In genomic region chr3:141931372-141932092, GRCm38 (mm10) we compare ENCODE assay signal across 8 mouse cellular contexts.
DNase-seq lines count a peak whose midpoint lies in the region; ATAC-seq and TF ChIP-seq lines count a peak whose summit lies in the region.

No protein-coding gene starts in this region.

- no peaks in the 10 kb centered on the region for H3K27me3 ChIP-seq in forebrain, postnatal 0 days (ENCODE audit: insufficient read depth, low read length)
- no peaks in the 10 kb centered on the region for H3K27me3 ChIP-seq in limb, embryonic 15.5 days
- no peaks in the 10 kb centered on the region for H3K27me3 ChIP-seq in neural tube, embryonic 13.5 days

- WGBS in forebrain, postnatal 0 days = 4% methylated on average over 10 of the region's 10 CpGs
- WGBS in limb, embryonic 15.5 days = 18% methylated on average over 10 of the region's 10 CpGs
- WGBS in neural tube, embryonic 13.5 days = 3% methylated on average over 10 of the region's 10 CpGs

- peak overlapping the region; percentile 87 for H3K27ac ChIP-seq in layer of hippocampus, adult 2 months
- peak overlapping the region; percentile 24; the same call in 1 of the 2 replicates for H3K27ac ChIP-seq in forebrain, postnatal 0 days (ENCODE audit: low read depth, low read length)
- no peak overlapping the region for H3K27ac ChIP-seq in limb, embryonic 15.5 days
- peak overlapping the region; percentile 74 for H3K27ac ChIP-seq in neural tube, embryonic 13.5 days (replicated peaks)

- no peaks in the 10 kb centered on the region for H3K9me3 ChIP-seq in forebrain, postnatal 0 days (ENCODE audit: low read length)
- H3K9me3 ChIP-seq in limb, embryonic 15.5 days = no peaks in the 10 kb centered on the region
- H3K9me3 ChIP-seq in neural tube, embryonic 13.5 days = no peaks in the 10 kb centered on the region

- DNase-seq in layer of hippocampus, adult 2 months (ENCODE audit: low spot score in 2 of 2) = peak in 1 of 2 experiments; percentile 10
- no peak for DNase-seq in layer of hippocampus, adult 9-11 months
- peak; percentile 37 to 41 for DNase-seq in cerebellum, postnatal 14 days
- peak; percentile 33 for DNase-seq in forebrain, postnatal 0 days
- DNase-seq in T-cell, adult 2 months (ENCODE audit: low spot score) = no peak
- no peak for DNase-seq in thymus, postnatal 36 days

- H3K4me1 ChIP-seq in forebrain, postnatal 0 days (ENCODE audit: insufficient read depth) = peaks cover 10% of the 10 kb centered on the region; the same call in 1 of the 2 replicates
- peaks cover 12% of the 10 kb centered on the region for H3K4me1 ChIP-seq in limb, embryonic 15.5 days
- peaks cover 54% of the 10 kb centered on the region for H3K4me1 ChIP-seq in neural tube, embryonic 13.5 days (replicated peaks)

- H3K4me2 ChIP-seq in forebrain, postnatal 0 days (ENCODE audit: low read depth) = peak overlapping the region; percentile 44
- peak overlapping the region; percentile 21; the same call in 1 of the 2 replicates for H3K4me2 ChIP-seq in limb, embryonic 15.5 days
- H3K4me2 ChIP-seq in neural tube, embryonic 13.5 days = peak overlapping the region; percentile 53

- peak; percentile 54 for ATAC-seq in forebrain, postnatal 0 days
- ATAC-seq in limb, embryonic 15.5 days (ENCODE audit: insufficient number of reproducible peaks, low FRiP score, low TSS enrichment, low read depth) = no peak
- peak; percentile 66 for ATAC-seq in neural tube, embryonic 13.5 days (ENCODE audit: low read depth)

- TF ChIP-seq CTCF in layer of hippocampus, adult 2 months (conservative IDR thresholded peaks at IDR 0.05) = no peak
- TF ChIP-seq CTCF in forebrain, postnatal 0 days (IDR thresholded peaks at IDR 0.05; ENCODE audit: low read depth) = no peak

- peak overlapping the region; percentile 31 for H3K4me3 ChIP-seq in layer of hippocampus, adult 2 months
- H3K4me3 ChIP-seq in forebrain, postnatal 0 days (ENCODE audit: low read depth, low read length) = peak overlapping the region; percentile 13; the same call in 1 of the 2 replicates
- H3K4me3 ChIP-seq in limb, embryonic 15.5 days = no peak overlapping the region
- peak overlapping the region; percentile 27 for H3K4me3 ChIP-seq in neural tube, embryonic 13.5 days

- no peaks in the 10 kb centered on the region for H3K36me3 ChIP-seq in forebrain, postnatal 0 days (ENCODE audit: insufficient read depth)
- H3K36me3 ChIP-seq in limb, embryonic 15.5 days = no peaks in the 10 kb centered on the region
- H3K36me3 ChIP-seq in neural tube, embryonic 13.5 days = no peaks in the 10 kb centered on the region

- peak overlapping the region; percentile 44; the same call in 1 of the 2 replicates for H3K9ac ChIP-seq in forebrain, postnatal 0 days
- no peak overlapping the region for H3K9ac ChIP-seq in limb, embryonic 15.5 days
- peak overlapping the region; percentile 59 for H3K9ac ChIP-seq in neural tube, embryonic 13.5 days

Comparison
In these comparisons a context has a peak if more than half of its experiments do, and no peak if none do; other contexts are left out.
1. DNase-seq: peak in cerebellum, postnatal 14 days (2 of 2) and forebrain, postnatal 0 days (single experiment); none in layer of hippocampus, adult 9-11 months (single experiment), T-cell, adult 2 months (single experiment) and thymus, postnatal 36 days (0 of 2).
2. Peak in every context shown above with its lines, with median percentiles within 50 percentile points of each other: H3K4me2 ChIP-seq.